Mouse (Mus musculus): Measurements from ENCODE around the gene Cbarp.

DNA sequence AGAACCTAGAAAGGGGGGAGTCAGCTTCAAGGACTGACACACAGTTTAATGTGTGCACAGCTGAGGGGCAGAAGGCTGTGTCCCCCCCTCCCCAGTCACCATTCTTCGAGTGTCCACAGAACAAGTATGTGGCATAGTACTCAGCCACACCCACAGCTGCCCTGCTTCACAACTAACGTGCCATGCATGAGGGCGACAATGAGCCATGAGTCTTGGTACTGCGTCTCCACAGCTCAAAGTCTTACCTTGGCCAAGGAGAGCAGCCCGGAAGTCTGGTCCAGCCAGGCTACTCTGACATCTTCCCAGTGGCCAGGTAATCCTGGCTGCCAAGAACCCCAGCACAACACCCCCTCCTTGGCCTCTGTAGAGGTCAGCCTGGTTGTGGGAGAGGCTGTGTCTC lies 47.9 kb downstream of the Cbarp start:
- no peak for TF ChIP-seq CTCF (IDR thresholded peaks at IDR 0.05)
- no peak for TF ChIP-seq POLR2A (IDR thresholded peaks at IDR 0.05; ENCODE audit: insufficient read depth, low read depth, low read length)
- TF ChIP-seq EP300 (IDR thresholded peaks at IDR 0.05; ENCODE audit: insufficient read depth, low read depth, low read length) = no peak

All from heart, adult 2 months (tissue).